Mouse (Mus musculus) left cerebral cortex, adult 2 months (tissue): ENCODE measurements around the gene Ntng1. TPM values are rescaled to one million over a fixed set of nuclear protein-coding genes. Genes with fewer than 3 reads are reported as not detected.

Experiments
- DNase-seq, 2 experiments: peaks; one replicate each; pipeline ENCODE4 v3.0.0; 2021 to 2022; ENCODE audit warnings: low spot score in 2 of 2, mixed read lengths in 1 of 2; ENCODE audit errors: extremely low spot score in 1 of 2
- H3K27ac ChIP-seq: fragments of 200-600 bp; 2 replicates; pipeline ENCODE4 v1.8.1; 2022
- H3K4me3 ChIP-seq: fragments of 200-600 bp; 2 replicates; pipeline ENCODE4 v1.8.1; 2022
- CTCF ChIP-seq: fragments of 200-600 bp; IDR thresholded peaks from 2 replicates; pipeline ENCODE4 v1.8.1; 2022; ENCODE audit warnings: antibody characterized with exemption, mild to moderate bottlenecking, moderate library complexity
- intact Hi-C: fragments of 180-260 bp; cut with DNase I; formaldehyde crosslinking; loops from one replicate; pipeline ENCODE4 v1.15.1; 2025
- long read RNA-seq, 2 experiments: library from polyadenylated mRNA; stranded (forward); transcript quantifications; one replicate each; pipeline ENCODE4 v2.0.0; 2021; ENCODE audit warnings: borderline mapping rate in 2 of 2
- total RNA-seq, 2 experiments: library from RNA; stranded (reverse); gene quantifications; 2 replicates each; pipeline ENCODE4 v1.2.3; 2021

Ntng1 gene
- total RNA-seq = 10 to 100 TPM; 33.2 to 38.2 TPM
- long read RNA-seq, experiment 1, partial matches to known transcripts = 0 of 2 reads
- long read RNA-seq, experiment 1, other reads (novel, unspliced or antisense) = 2 of 2 reads
- long read RNA-seq, experiment 2, partial matches to known transcripts = 0 of 2 reads
- long read RNA-seq, experiment 2, other reads (novel, unspliced or antisense) = 2 of 2 reads

GRCm38 (mm10) chr3:110143206-110144061 lies at the start of gene Ntng1:
Ntng1 (minus strand) TSS chr3:110144011.
- intact Hi-C loops = loop anchor here (2.0 to 5.0 kb wide), 5 partner anchors 107 to 924 kb away; partner anchors contain the start of gene Prmt6

DNA sequence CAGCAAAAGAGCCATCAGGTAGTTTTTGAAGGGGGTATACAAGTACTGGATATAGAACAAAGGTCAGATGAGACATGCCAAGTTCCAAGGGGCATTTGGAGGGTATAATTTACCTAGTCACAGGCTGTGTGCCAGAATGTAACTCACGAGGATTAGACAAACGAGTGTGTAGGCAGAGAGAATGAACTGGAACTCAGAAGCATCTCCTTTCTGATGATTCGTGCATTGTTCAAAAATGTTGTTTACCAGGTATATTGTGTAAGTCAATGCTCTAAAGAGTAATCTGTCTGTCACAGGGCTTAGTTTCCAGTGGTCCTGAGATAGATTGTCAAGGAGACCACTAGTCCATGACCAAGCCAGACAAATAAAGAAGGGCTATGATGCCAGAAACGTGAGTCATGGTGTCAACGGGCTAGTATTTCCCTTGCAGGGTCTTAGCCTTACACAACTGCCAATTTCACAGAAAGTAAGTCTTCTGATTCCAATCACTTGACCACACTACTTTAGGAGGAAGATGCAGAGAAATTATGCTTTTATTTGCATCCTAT lies 43.7 kb upstream of the Ntng1 start:
- H3K27ac ChIP-seq = no peak overlapping the region
- DNase-seq = no peak
- H3K4me3 ChIP-seq = no peak overlapping the region
- no peak for TF ChIP-seq CTCF
- intact Hi-C loops = no loop called here

More at GRCm38 (mm10) chr3:110143206-110144061, at the start of gene Ntng1:
- no peak for TF ChIP-seq CTCF
- Histone ChIP-seq H3K27ac (peak within 1 kb of the TSS; percentile 61), H3K4me3 (peak within 1 kb of the TSS; percentile 68)
- peak; percentile 26 to 47 for DNase-seq

DNA sequence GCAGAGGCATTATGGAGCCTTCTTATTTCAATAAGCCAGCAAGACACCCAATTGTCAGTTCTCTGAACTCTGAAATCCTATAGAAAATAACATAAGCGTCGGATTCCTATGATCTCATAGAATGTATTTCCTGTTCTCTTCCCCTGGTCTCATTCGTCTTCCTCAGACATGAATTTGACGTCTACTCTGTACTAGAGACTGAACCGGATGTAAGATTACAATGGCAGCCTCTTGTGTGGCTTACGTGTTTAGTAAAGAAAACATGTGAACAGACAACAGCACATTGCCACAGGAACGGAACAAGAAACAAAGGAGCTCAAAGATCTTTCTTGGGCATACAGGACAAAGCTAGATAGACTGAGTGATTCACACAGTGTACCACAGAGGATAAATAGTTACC lies 5.3 kb upstream of the Ntng1 start:
- intact Hi-C loops = no loop called here
- DNase-seq = no peak
- no peak for TF ChIP-seq CTCF
- Histone ChIP-seq H3K27ac (no peak overlapping the region), H3K4me3 (no peak overlapping the region)

- intact Hi-C loops = loop anchor here (5.0 kb wide), 3 partner anchors 412 to 923 kb away; no protein-coding TSS in a partner anchor
- Histone ChIP-seq H3K27ac (no peak overlapping the region), H3K4me3 (no peak overlapping the region; the same call in 1 of the 2 replicates)
- DNase-seq = no peak
- TF ChIP-seq CTCF = no peak
These were observed 667 bp upstream of the Ntng1 start for GRCm38 (mm10) chr3:110144301-110145055.

DNA sequence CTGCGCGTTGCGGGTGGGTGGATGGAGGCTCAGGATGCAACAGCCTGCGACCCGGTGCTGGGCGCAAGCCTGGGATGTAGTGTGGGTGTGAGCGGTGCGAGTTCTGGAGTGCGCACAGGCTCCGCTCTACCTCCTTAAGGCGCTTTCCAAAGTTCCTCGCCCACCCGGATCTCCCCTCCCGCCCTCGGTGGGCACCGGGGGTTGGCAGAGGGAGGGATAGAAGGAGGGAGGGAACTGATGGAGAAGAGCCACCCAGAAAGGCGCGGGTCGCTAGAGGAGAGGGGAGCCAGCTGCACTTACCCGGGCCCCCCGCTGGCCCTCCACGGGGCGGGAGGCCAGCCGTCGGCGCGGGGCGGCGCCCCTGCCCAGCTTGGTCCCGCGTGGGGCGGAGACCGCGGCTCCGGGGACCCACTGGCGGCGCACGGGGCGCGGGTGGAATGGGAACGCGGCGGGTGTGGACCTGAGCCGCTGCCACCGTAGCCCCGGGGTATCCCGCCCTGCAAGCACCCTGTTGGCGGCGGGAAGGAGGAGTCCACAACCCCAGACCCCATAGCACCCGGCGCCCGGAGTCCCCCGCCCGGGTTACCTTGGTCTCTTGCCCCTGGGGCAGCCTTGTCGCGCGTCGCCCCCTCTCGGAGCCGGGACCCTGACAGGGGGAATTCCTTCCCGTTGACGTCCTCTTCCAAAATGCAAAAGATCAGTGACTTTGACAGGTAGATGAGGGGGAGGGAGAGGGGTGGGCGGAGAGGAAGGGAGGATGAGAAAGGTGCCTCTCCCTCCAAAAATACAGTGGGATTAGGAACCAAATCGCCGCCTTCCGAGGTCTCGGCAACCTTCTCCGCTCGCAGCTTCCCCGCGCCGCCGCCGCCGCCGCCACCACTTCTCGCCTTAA lies 1.3 kb downstream of the Ntng1 start:
- H3K27ac ChIP-seq = peak overlapping the region; percentile 61
- peak; percentile 46 to 49 for DNase-seq
- intact Hi-C loops = loop anchor here (2.0 to 5.0 kb wide), 5 partner anchors 108 to 925 kb away; partner anchors contain the start of gene Prmt6
- peak overlapping the region; percentile 68 for H3K4me3 ChIP-seq
- no peak; the same call in 1 of the 2 replicates for TF ChIP-seq CTCF

GRCm38 (mm10) chr3:110141351-110142302 lies 2.2 kb downstream of the Ntng1 start:
- intact Hi-C loops = loop anchor here (2.0 to 5.0 kb wide), 5 partner anchors 109 to 926 kb away; partner anchors contain the start of gene Prmt6
- H3K27ac ChIP-seq = peak overlapping the region; percentile 61; the same call in 1 of the 2 replicates
- peak; percentile 43 to 61 for DNase-seq
- peak; percentile 74 for TF ChIP-seq CTCF
- H3K4me3 ChIP-seq = peak overlapping the region; percentile 68

- DNase-seq = no peak
- H3K4me3 ChIP-seq = no peak overlapping the region
- intact Hi-C loops = no loop called here
These were observed 7.7 kb downstream of the Ntng1 start for GRCm38 (mm10) chr3:110136115-110136514.

GRCm38 (mm10) chr3:110133150-110133549 lies 10.7 kb downstream of the Ntng1 start:
- no peak for TF ChIP-seq CTCF
- no peak for DNase-seq
- Histone ChIP-seq H3K4me3 (no peak overlapping the region), H3K27ac (no peak overlapping the region)
- intact Hi-C loops = no loop called here

More at GRCm38 (mm10) chr3:110136115-110136514, 7.7 kb downstream of the Ntng1 start:
- no peak overlapping the region for H3K27ac ChIP-seq
- no peak for TF ChIP-seq CTCF

GRCm38 (mm10) chr3:110132289-110132688 lies 11.5 kb downstream of the Ntng1 start:
- intact Hi-C loops = no loop called here
- Histone ChIP-seq H3K27ac (no peak overlapping the region), H3K4me3 (no peak overlapping the region)
- no peak for DNase-seq
- no peak for TF ChIP-seq CTCF
